Mouse (Mus musculus): ENCODE measurements at regions not wholly inside any gene's neighbourhood (a gene's known extent, or its start where the extent isn't known, plus 50 kb on each side); places are given as distances from the start of the nearest gene placed in this dataset.
A peak's percentile ranks its signal among the peaks of the same experiment; 100 is the strongest.

DNA sequence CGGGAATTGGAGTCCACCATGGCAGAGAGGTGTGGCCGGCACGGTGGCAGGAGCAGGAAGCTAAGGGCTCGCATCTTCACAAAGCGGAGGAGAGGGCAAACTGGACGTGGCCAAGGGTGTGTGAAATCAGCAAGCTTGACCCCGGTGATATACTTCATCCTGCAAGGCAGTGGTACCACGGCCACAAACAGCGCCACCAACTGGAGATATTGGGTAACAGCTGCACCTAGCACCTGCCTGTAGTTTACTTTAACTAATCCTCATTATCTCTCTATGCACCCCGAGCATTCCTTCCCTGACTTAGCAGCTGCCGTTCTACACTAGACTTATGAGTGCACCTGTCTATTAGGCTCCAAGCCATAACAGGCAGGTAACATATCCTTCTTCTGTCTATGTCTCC lies 251.6 kb downstream of the Suds3 start:
- Histone ChIP-seq H3K27ac (replicated peaks; ENCODE audit: low read depth, low read length) (no peak overlapping the region), H3K9ac (ENCODE audit: low read depth, low read length, severe bottlenecking) (no peak overlapping the region), H3K27me3 (ENCODE audit: control insufficient read depth, insufficient read depth, low read length) (no peaks in the 10 kb centered on the region), H3K4me2 (replicated peaks; ENCODE audit: low read depth, low read length, severe bottlenecking) (no peak overlapping the region), H3K9me3 (ENCODE audit: control insufficient read depth, low read length) (no peaks in the 10 kb centered on the region), H3K4me3 (replicated peaks; ENCODE audit: low read length) (no peak overlapping the region), H3K36me3 (ENCODE audit: control insufficient read depth, insufficient read depth, low read length) (no peaks in the 10 kb centered on the region), H3K4me1 (ENCODE audit: control insufficient read depth, insufficient read depth, low read length) (no peaks in the 10 kb centered on the region)
- ATAC-seq (ENCODE audit: low FRiP score, low read depth) (no peak), DNase-seq (ENCODE audit: low spot score) (no peak)
- WGBS: 90% methylated on average over 11 of the region's 11 CpGs
- no peak for TF ChIP-seq POLR2A (IDR thresholded peaks at IDR 0.05; ENCODE audit: borderline replicate concordance, extremely low read depth, insufficient read depth, insufficient read length)

DNA sequence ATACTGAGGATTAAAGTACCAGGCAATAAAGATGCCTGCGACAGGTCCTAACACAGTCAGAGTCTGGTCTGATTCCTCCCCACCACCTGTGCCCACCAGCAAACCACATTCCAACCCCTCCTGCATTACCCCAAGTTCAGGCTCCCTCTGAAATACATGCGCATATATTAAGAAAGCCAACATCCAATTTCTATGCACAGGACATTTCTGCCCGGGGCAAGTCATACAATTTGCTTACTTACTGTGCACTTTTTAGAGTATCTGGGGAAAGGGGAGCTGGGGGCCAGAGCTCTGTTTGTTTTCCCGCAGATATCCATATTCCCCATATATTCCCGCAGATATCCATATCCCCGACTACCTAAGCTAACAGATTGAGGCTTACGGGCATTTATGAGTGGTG lies 261.1 kb upstream of the Srrm4 start:
- H3K9ac ChIP-seq (ENCODE audit: low read depth, low read length, severe bottlenecking): no peak overlapping the region
- no peaks in the 10 kb centered on the region for H3K4me1 ChIP-seq (ENCODE audit: control insufficient read depth, insufficient read depth, low read length)
- H3K27ac ChIP-seq (replicated peaks; ENCODE audit: low read depth, low read length): no peak overlapping the region
- ATAC-seq (ENCODE audit: low FRiP score, low read depth) (no peak), DNase-seq (ENCODE audit: low spot score) (no peak)
- no peak for TF ChIP-seq POLR2A (IDR thresholded peaks at IDR 0.05; ENCODE audit: borderline replicate concordance, extremely low read depth, insufficient read depth, insufficient read length)
- no peaks in the 10 kb centered on the region for H3K9me3 ChIP-seq (ENCODE audit: control insufficient read depth, low read length)
- 77% methylated on average over 7 of the region's 7 CpGs for WGBS
- no peaks in the 10 kb centered on the region for H3K27me3 ChIP-seq (ENCODE audit: control insufficient read depth, insufficient read depth, low read length)
- H3K4me3 ChIP-seq (replicated peaks; ENCODE audit: low read length): no peak overlapping the region
- H3K36me3 ChIP-seq (ENCODE audit: control insufficient read depth, insufficient read depth, low read length): no peaks in the 10 kb centered on the region
- H3K4me2 ChIP-seq (replicated peaks; ENCODE audit: low read depth, low read length, severe bottlenecking): no peak overlapping the region

DNA sequence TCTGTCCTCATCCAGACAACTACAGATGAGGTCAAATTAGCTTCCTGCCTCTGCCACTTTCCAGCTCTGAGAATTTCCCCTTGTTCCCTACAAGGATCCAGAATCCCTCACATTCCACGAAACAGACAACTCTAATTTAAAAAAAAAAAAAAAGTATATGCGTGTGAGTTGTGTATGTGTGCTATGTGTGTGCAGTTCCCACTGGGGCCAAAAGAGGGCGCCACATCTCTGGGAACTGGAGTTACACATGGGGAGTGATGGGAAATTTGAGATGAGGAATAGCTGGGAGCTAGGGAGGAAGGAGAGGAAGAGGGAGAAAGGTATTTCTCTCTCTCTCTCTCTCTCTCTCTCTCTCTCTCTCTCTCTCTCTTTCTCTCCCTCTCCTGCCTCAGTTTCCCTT lies 240.3 kb upstream of the Srrm4 start:
- Histone ChIP-seq H3K9ac (ENCODE audit: low read depth, low read length, severe bottlenecking) (no peak overlapping the region), H3K4me3 (replicated peaks; ENCODE audit: low read length) (no peak overlapping the region), H3K27ac (replicated peaks; ENCODE audit: low read depth, low read length) (no peak overlapping the region), H3K4me2 (replicated peaks; ENCODE audit: low read depth, low read length, severe bottlenecking) (no peak overlapping the region), H3K27me3 (ENCODE audit: control insufficient read depth, insufficient read depth, low read length) (no peaks in the 10 kb centered on the region), H3K36me3 (ENCODE audit: control insufficient read depth, insufficient read depth, low read length) (no peaks in the 10 kb centered on the region), H3K9me3 (ENCODE audit: control insufficient read depth, low read length) (no peaks in the 10 kb centered on the region), H3K4me1 (ENCODE audit: control insufficient read depth, insufficient read depth, low read length) (no peaks in the 10 kb centered on the region)
- no peak for DNase-seq (ENCODE audit: low spot score)
- WGBS: 67% methylated on average over 3 of the region's 3 CpGs
- ATAC-seq (ENCODE audit: low FRiP score, low read depth): no peak
- TF ChIP-seq POLR2A (IDR thresholded peaks at IDR 0.05; ENCODE audit: borderline replicate concordance, extremely low read depth, insufficient read depth, insufficient read length): no peak

DNA sequence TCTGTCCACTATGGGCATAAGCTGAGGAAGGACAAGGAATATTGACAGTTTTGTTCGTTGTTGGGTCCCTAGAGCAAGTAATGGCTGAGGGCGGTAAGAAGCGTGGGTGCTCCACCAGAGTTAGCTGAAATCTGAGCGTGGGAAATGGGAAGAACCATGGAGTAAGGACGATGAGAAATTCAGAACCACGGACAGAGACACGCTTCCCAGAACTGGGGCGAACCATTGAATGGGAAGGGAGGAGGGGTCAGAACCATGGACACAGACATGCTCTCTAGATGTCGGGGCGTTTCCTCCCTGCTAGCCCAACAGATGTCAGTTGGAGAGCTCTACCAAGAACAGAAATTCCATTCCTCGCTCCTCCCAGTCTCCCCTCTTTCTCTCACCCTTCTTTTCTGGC lies 238.2 kb upstream of the Srrm4 start:
- H3K36me3 ChIP-seq (ENCODE audit: control insufficient read depth, insufficient read depth, low read length): no peaks in the 10 kb centered on the region
- TF ChIP-seq POLR2A (IDR thresholded peaks at IDR 0.05; ENCODE audit: borderline replicate concordance, extremely low read depth, insufficient read depth, insufficient read length): no peak
- H3K4me3 ChIP-seq (replicated peaks; ENCODE audit: low read length): no peak overlapping the region
- no peaks in the 10 kb centered on the region for H3K4me1 ChIP-seq (ENCODE audit: control insufficient read depth, insufficient read depth, low read length)
- DNase-seq (ENCODE audit: low spot score) (peak; percentile 90), ATAC-seq (ENCODE audit: low FRiP score, low read depth) (no peak)
- H3K4me2 ChIP-seq (replicated peaks; ENCODE audit: low read depth, low read length, severe bottlenecking): no peak overlapping the region
- 10% methylated on average over 11 of the region's 11 CpGs for WGBS
- no peak overlapping the region for H3K9ac ChIP-seq (ENCODE audit: low read depth, low read length, severe bottlenecking)
- no peak overlapping the region for H3K27ac ChIP-seq (replicated peaks; ENCODE audit: low read depth, low read length)
- H3K27me3 ChIP-seq (ENCODE audit: control insufficient read depth, insufficient read depth, low read length): no peaks in the 10 kb centered on the region
- no peaks in the 10 kb centered on the region for H3K9me3 ChIP-seq (ENCODE audit: control insufficient read depth, low read length)

DNA sequence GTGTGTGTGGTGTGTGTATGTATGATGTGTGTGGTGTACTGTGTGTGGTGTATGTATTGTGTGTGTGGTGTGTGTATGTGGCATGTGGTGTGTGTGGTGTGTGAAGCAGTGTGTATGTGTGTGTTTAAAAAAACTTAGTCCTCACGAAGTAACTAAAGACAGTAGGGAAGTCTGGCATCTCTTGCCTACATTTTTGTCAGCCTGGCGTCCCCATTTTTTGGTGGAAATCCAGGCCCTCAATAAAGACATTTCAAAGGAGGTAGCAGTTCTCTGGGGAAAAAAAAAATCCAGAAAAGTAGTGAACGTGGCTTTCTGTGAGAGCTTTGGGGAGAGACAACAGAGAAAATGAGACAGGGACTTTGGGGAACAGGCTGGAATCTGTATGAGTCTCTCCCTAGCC lies 231.6 kb upstream of the Srrm4 start:
- H3K36me3 ChIP-seq (ENCODE audit: control insufficient read depth, insufficient read depth, low read length): no peaks in the 10 kb centered on the region

DNA sequence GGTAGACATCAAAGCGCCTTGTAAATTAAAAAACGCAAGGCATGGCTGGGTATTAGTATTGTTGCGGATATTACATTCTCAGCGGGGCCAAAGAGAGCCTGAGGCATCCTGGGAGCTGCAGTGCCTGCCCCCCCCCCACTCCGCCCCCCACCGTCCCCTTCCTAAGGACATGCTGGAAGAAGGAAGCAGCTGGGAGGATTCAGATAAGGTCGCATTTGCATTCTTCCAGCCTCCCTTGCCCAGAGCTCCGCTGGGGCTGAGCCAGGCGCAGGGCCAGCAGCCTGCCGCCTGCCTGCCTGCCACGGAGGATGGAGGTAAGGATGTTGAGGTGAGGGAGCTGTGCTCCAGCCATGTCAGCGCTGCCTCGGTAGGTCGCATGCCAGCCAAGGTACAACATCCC lies 230.5 kb upstream of the Srrm4 start:
- H3K36me3 ChIP-seq (ENCODE audit: control insufficient read depth, insufficient read depth, low read length): no peaks in the 10 kb centered on the region
- no peak for TF ChIP-seq POLR2A (IDR thresholded peaks at IDR 0.05; ENCODE audit: borderline replicate concordance, extremely low read depth, insufficient read depth, insufficient read length)
- DNase-seq (ENCODE audit: low spot score) (no peak), ATAC-seq (ENCODE audit: low FRiP score, low read depth) (no peak)
- H3K4me1 ChIP-seq (ENCODE audit: control insufficient read depth, insufficient read depth, low read length): no peaks in the 10 kb centered on the region
- H3K4me2 ChIP-seq (replicated peaks; ENCODE audit: low read depth, low read length, severe bottlenecking): no peak overlapping the region
- H3K9ac ChIP-seq (ENCODE audit: low read depth, low read length, severe bottlenecking): no peak overlapping the region
- H3K27ac ChIP-seq (replicated peaks; ENCODE audit: low read depth, low read length): no peak overlapping the region
- H3K27me3 ChIP-seq (ENCODE audit: control insufficient read depth, insufficient read depth, low read length): no peaks in the 10 kb centered on the region
- WGBS: 36% methylated on average over 12 of the region's 14 CpGs
- H3K4me3 ChIP-seq (replicated peaks; ENCODE audit: low read length): no peak overlapping the region
- no peaks in the 10 kb centered on the region for H3K9me3 ChIP-seq (ENCODE audit: control insufficient read depth, low read length)

More for the DNA sequence above, 231.6 kb upstream of the Srrm4 start:
- Histone ChIP-seq H3K4me1 (ENCODE audit: control insufficient read depth, insufficient read depth, low read length) (no peaks in the 10 kb centered on the region), H3K4me2 (replicated peaks; ENCODE audit: low read depth, low read length, severe bottlenecking) (no peak overlapping the region), H3K27me3 (ENCODE audit: control insufficient read depth, insufficient read depth, low read length) (no peaks in the 10 kb centered on the region), H3K4me3 (replicated peaks; ENCODE audit: low read length) (no peak overlapping the region), H3K27ac (replicated peaks; ENCODE audit: low read depth, low read length) (no peak overlapping the region), H3K9ac (ENCODE audit: low read depth, low read length, severe bottlenecking) (no peak overlapping the region), H3K9me3 (ENCODE audit: control insufficient read depth, low read length) (no peaks in the 10 kb centered on the region)
- ATAC-seq (ENCODE audit: low FRiP score, low read depth): no peak
- no peak for TF ChIP-seq POLR2A (IDR thresholded peaks at IDR 0.05; ENCODE audit: borderline replicate concordance, extremely low read depth, insufficient read depth, insufficient read length)
- WGBS: 72% methylated on average over 3 of the region's 3 CpGs
- no peak for DNase-seq (ENCODE audit: low spot score)

Data from limb, embryonic 14.5 days (tissue).